Mouse (Mus musculus) B cell, adult 2 months (primary cell): ENCODE data around the gene Slc25a21.

Experiments used
- DNase-seq, 2 experiments: peaks; one replicate each; pipeline ENCODE4 v3.0.0; 2022

Slc25a21 gene

GRCm38 (mm10) chr12:57016324-57016723 is 180.9 kb downstream of the Slc25a21 start:
- DNase-seq: no peak

- no peak for DNase-seq
Observed at GRCm38 (mm10) chr12:57009010-57009409, 188.3 kb downstream of the Slc25a21 start.

- peak; percentile 19 to 34 for DNase-seq
Observed at GRCm38 (mm10) chr12:56986049-56986448, 211.2 kb downstream of the Slc25a21 start.

- no peak for DNase-seq
Observed at GRCm38 (mm10) chr12:56982066-56982626, 215.1 kb downstream of the Slc25a21 start.

- no peak for DNase-seq
Observed at GRCm38 (mm10) chr12:56975256-56975655, 222.0 kb downstream of the Slc25a21 start.

GRCm38 (mm10) chr12:56963236-56963635 is 234.0 kb downstream of the Slc25a21 start:
- DNase-seq: no peak

- no peak for DNase-seq
Observed at GRCm38 (mm10) chr12:56959230-56960051, 237.8 kb downstream of the Slc25a21 start.

GRCm38 (mm10) chr12:56958244-56958643 is 239.0 kb downstream of the Slc25a21 start:
- no peak for DNase-seq

GRCm38 (mm10) chr12:56951749-56952657 is 245.3 kb downstream of the Slc25a21 start:
- DNase-seq: no peak

- no peak for DNase-seq
Observed at GRCm38 (mm10) chr12:56944265-56944664, 253.0 kb downstream of the Slc25a21 start.

- no peak for DNase-seq
Observed at GRCm38 (mm10) chr12:56940861-56941260, 256.4 kb downstream of the Slc25a21 start.

GRCm38 (mm10) chr12:56918145-56918544 is 279.1 kb downstream of the Slc25a21 start:
- no peak for DNase-seq

- no peak for DNase-seq
Observed at GRCm38 (mm10) chr12:56906476-56906875, 290.8 kb downstream of the Slc25a21 start.

GRCm38 (mm10) chr12:56905652-56906305 is 291.5 kb downstream of the Slc25a21 start:
- DNase-seq: no peak

GRCm38 (mm10) chr12:56905222-56905621 is 292.1 kb downstream of the Slc25a21 start:
- DNase-seq: no peak

- DNase-seq: no peak
Observed at GRCm38 (mm10) chr12:56902774-56903456, 294.4 kb downstream of the Slc25a21 start.

GRCm38 (mm10) chr12:56897976-56898375 is 299.3 kb downstream of the Slc25a21 start:
- no peak for DNase-seq

- DNase-seq: no peak
Observed at GRCm38 (mm10) chr12:56897221-56897937, 299.9 kb downstream of the Slc25a21 start.

- no peak for DNase-seq
Observed at GRCm38 (mm10) chr12:56894963-56895362, 302.3 kb downstream of the Slc25a21 start.

GRCm38 (mm10) chr12:56890891-56891726 is 306.2 kb downstream of the Slc25a21 start:
- DNase-seq: no peak

GRCm38 (mm10) chr12:56877796-56878195 is 319.5 kb downstream of the Slc25a21 start:
- DNase-seq: no peak
